Mouse (Mus musculus): ENCODE data around the gene Sept1.
A peak's percentile ranks its signal among the peaks of the same experiment; 100 is the strongest.
"Not testable (repeated sequence)": the region's sequence is repeated elsewhere in the genome, so short reads cannot be mapped to it uniquely, and the experiment has no call there.

The Sept1 gene

DNA sequence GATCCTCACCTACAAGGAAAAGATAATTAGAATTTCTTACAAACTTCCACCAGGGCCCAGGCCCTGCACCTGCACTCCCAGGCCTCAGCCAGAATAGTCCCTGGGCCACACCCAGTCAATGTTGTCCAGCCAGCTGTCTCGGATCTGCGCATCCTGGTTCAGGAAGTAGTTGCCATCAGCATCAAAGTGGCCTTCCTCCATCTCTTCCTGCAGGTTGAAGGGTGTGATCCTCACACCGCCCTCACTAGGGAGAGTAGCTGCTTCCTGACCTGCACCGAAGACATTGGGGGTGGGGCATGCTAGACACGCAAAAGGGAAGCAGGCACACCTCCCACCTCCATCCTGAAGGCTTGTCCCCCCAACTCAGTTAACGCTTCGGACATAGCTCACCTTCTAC, 38.3 kb downstream of the Sept1 start:
- no peak for DNase-seq (ENCODE audit: low read depth, low spot score)

DNA sequence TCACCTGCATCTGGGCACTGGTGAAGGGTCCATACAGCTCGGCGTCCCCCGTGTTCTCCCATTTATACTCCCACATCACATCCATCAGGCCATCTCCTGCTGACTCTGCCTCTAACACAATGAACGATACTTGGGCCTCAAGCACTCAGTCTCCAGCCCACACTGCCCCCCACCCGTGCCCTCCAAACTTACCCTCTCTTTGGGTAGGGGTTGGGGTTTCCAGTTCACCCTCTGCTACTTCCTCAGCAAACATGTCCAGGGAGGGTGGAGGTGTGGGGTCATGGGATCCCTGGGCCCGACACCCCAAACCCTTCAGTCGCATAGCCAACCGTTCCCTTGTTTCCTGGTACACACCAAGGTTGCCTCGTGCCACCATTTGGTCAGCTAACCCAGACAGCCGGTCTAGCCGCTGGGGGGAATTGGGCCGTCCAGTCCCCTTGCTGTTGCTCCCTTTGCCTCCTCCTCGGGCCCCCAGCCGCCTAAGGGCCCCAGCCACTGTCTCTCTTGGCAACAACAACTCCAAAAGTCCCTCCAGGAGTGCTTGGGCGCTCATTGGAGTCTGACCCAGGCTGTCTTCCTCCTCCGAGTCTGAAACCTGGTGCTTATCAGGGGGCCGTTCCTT, 38.8 kb downstream of the Sept1 start:
- DNase-seq (ENCODE audit: low read depth, low spot score), result no peak

DNA sequence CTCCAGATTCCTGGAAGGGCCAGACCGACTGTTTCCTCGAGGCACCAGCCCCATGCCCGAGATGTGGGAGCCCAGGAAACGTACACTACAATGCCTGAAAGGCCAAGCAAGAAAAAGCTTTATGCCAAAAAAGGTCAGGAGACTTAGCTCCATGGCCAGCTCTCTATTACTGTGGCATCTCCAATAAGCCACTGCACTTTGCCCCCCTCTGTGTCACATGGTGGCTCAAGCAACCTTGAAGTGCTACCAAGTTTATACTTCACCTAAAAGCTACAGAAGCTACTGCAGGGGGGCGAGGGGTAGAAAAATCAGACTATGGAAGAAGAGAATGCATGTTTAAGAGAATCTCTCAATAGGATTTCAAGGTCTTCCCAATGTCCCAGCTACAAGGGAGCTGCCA, 39.9 kb downstream of the Sept1 start:
- DNase-seq (ENCODE audit: low read depth, low spot score), result no peak

DNA sequence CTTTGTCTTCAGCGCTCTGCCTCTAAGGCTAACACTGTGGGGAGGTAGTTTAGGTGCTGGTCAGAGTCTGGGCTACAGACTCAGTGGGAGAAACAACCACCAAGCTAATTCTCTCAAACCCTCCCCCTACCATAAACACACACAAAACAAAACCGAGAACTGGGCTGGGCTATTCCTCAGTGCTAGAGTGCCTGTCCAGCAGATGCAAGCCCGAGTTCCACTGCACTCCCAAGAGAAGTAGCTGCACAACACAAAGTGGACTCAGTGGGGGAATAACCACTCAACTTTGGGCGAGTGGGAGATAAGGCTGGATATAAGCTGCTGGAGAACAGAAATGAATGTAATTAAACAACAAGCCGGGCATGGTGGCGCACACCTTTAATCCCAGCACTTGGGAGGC, 42.3 kb downstream of the Sept1 start:
- no peak for DNase-seq (ENCODE audit: low read depth, low spot score)

DNA sequence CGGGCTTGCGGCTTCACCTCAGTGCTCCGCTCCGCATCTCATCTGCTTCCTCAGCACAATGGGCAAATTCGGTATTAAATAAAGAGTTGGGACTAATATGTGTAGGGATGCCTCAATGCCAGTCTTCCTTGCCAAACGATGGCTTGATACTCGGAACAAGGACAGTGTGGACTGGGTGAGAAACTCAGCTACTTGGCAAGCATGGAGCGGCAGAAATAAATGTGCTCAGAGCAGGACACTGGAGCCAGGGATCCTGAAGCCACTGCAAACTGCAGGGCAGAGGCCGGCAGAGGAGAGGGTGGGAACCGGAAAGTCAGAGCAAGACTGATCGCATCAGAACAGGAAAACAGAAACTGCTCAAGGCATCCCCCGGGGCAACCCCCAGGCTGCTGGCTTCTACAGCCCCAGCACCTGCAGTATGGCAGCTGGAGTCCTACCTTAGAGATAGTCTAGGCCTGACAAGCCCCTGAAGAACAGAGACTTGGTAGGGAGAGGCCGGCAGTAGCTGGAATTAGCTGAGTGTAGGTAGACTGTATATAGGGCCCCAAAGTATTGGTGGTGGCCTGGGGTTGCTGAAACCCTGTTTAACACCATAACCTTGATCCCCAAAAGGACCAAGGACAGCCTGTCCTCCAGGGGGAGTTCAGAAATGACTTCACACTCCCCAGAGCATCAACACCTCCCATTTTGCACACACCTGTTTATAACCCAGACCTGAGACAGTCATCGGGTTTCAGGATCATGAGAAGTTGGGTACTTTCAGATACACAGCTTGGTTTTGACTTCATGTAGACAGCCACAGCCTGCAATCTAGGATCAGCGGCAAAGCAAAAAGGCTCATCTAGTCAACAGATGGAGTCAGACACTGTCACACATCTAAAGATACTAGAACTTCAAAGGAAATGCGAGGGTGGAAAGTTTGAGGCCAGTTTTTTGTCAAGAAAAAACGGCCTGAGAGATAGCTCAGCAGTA, 44.3 kb downstream of the Sept1 start:
- no peak for DNase-seq (ENCODE audit: low read depth, low spot score)

DNA sequence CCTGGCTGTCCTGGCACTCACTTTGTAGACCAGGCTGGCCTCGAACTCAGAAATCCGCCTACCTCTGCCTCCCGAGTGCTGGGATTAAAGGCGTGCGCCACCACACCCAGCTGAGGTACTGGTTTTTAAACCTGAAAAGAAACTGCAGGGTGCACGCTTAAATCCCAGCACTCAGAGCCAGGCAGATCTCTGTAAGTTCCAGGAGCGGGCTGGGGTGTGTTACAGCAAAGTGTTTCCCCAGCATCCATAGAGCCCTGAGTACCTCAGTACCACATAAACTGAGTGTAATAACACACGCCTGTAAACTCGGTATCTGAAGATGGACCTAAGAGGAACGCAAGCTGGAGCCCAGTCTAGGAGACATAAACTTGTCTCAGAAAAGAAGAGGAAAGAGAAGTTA, 45.6 kb downstream of the Sept1 start:
- no peak for DNase-seq (ENCODE audit: low read depth, low spot score)

DNA sequence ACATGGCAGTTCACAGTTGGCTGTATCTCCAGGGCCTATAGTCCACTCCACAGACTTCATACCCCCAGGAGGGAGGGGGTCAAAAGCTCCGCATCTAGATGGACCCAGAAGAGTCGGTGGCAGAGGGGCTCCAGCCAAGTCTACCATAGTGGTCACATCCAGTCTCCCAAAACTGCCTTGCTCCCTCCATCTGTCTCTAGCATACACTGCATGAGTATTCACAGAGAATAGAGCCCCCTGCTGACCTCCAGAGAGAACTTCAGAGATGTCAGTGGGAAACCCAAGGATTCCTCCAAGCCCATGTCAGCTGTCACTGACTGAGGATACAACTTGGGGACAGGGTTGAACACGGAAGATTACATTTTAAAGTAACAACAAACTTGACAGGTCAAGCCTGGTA, 47.3 kb downstream of the Sept1 start:
- DNase-seq (ENCODE audit: low read depth, low spot score), result peak; percentile 67

DNA sequence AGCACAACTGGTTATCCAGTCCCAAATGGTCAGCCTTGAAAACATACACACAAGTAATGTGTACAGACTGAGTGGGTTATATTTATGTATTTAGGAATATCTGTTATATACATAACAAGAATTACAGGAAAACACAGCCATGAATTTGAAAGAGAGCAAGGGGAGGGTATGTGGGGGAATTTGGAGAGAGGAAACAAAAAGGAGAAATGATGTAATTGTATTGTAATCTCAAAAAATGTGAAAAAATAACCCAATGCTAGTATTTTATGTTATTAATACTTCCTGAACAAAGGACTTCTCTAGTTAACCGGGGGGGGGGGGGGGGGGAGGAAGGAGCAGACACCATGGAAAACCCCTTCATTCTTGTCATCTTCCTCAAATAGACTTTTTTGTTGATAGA, 48.2 kb downstream of the Sept1 start:
- DNase-seq (ENCODE audit: low read depth, low spot score), result no peak

DNA sequence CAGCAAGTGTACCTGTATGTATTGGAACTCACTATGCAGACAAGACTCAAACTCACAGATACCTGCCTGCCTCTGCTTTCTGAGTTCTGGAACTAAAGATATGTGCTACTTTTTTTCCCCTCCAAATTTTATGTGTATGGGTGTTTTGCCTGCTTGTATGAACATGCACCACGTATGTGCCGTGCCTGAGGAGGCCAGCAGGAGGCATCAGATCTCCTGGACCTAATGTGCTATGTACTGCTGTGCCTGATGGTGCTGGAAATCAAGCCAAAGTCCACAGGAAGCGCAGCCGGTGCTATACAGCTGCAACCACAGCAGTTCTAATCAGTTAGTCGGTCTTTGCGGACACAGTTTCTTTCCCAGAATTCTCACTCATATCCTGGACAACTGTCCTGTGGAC, 49.1 kb downstream of the Sept1 start:
- DNase-seq (ENCODE audit: low read depth, low spot score), result peak; percentile 42

DNA sequence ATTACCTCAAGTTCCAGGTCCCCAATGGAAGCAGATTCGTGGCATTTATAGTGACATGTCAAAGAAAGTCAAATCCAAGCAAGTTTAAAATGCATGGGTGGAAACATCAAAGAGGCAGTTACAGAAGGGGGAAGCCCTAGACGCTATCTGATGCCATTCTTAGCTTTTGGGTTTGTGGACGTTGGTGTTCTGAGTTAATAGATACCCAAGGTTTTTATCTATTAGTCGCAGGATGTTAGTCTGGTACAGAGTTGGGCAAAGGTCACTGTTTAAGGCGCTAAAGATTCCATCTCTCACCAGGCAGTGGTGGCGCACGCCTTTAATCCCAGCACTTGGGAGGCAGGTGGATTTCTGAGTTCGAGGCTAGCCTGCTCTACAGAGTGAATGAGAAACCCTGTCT, 49.6 kb downstream of the Sept1 start:
- DNase-seq (ENCODE audit: low read depth, low spot score), result no peak

DNA sequence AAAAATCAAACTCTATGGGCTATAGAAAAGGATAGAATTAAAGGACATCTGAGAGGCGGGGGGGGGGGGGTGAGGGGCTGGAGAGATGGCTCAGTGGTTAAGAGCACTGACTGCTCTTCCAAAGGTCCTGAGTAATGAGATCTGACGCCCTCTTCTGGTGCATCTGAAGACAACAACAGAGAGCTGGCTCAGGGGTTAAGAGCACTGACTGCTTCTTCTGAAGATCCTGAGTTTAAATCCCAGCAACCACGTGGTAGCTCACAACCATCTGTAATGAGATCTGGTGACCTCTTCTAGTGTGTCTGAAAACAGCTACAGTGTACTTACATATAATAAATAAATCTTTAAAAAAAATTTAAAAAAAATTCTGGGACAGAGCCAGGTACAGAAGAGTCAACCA, 51.2 kb downstream of the Sept1 start:
- not testable (repeated sequence) for DNase-seq (ENCODE audit: low read depth, low spot score)

DNA sequence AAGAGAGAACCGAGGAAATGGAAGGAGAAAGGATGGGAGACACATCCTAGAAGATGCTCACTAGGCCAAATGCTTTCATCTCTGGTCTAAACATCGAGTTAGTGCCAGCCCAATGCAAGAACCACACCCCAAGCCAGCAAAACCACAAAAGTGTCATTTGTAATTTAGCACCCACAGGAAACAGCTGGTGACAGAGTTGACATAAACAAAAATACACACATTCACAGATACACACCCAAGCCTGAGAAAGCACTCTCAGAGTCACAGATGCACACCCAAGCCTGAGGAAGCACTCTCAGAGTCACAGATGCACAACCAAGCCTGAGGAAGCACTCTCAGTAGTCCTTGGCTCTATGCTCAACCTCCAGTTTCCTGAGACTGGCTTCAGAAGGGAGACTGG, 52.1 kb downstream of the Sept1 start:
- DNase-seq (ENCODE audit: low read depth, low spot score), result peak; percentile 9

DNA sequence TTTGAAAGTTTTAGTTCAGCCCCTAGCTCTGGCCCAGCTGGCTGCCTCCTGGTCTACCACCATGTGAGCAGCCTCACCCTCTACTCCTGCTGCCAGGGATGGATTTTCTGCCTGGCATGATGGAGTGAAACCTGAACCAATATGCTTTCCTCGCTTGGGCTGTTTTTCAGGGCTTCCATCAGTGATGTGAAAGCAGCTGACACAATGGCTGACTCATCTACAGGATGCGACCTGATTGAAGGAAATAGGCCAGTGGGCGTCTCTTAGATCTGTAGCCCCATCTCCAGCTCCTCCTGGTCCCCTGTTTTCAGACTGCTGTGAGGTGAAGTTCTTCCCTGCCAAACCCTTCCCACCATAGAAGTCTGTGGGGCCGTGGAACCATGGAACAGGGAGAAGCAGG, 56.0 kb downstream of the Sept1 start:
- DNase-seq (ENCODE audit: low read depth, low spot score), result peak; percentile 58

DNA sequence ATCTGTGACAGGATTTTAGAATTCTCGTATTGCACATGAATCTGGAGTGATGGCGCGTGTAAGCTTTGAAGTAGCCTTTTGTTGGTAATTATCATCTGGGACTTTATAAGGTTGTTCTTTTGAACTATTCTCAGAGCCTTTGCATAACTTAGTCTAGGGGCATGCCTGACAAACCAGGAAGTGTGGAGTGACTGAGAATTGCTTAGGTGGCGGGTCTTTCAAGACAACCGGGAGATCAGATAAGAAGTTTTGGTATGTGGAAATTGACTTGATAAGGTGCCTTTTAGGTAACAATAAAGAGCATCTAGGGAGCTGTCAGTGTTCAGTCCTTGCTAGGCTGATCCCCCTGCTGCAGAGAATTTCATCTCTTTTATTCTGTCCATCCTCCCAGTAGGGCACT, 66.4 kb downstream of the Sept1 start:
- DNase-seq (ENCODE audit: low read depth, low spot score), result no peak

DNA sequence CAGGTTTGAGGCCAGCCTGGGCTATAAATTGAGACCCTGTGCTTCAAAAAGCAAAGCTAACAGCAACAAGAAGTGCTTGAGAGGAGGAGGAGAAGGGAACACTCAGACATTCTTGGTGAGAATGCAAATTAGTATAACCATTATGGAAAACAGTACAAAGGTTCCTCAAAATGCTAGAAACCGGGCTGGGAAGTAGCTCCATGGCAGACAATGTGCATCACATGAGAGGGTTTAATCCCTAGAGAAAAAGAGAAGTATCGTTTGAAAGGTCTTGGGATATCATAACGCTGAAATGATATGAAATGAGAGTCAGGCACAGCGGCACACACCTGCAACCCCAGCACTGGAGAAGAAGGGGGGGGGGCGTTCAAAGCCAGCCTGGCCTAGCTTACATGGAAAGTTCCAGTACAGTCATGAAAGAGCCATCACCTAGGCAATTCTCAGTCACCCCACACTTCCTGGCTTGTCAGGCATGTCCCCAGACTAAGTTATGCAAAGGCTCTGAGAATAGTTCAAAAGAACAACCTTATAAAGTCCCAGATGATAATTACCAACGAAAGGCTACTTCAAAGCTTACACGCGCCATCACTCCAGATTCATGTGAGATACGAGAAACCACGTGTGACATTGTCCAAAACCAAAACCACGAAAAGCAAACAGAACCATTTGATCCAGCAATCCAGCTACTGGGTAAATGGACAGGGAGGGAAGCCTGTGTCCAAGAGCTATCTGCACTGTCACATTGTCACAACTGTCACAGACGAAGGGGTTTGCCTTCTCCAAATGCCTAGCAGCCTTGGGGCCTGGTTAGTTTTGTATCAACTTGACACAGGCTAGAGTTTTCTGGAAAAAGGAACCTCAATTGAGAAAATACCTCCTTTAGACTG, 67.1 kb downstream of the Sept1 start:
- DNase-seq (ENCODE audit: low read depth, low spot score), result no peak
